18 mouse cellular contexts compared by ENCODE assay signal in genomic region chr9:107087531-107087930, GRCm38 (mm10).
DNase-seq lines count a peak whose midpoint lies in the region; ATAC-seq and TF ChIP-seq lines count a peak whose summit lies in the region.
"Had no signal": no experiment of that assay in that cellular context is flagged by ENCODE, and none has a peak within 500 bp of the region (broad histone marks: within the 10 kb centered on the region; RNA-seq: fewer than 3 reads in every experiment).

No protein-coding gene starts in this region.

- no peak overlapping the region for H3K27ac ChIP-seq in forebrain, postnatal 0 days (ENCODE audit: low read depth, low read length)
- H3K27ac ChIP-seq in forebrain, embryonic 12.5 days: no peak overlapping the region
- H3K27ac ChIP-seq: hindbrain, embryonic 12.5 days; liver, embryonic 13.5 days had no signal

- no peaks in the 10 kb centered on the region for H3K4me1 ChIP-seq in forebrain, postnatal 0 days (ENCODE audit: insufficient read depth)
- no peaks in the 10 kb centered on the region for H3K4me1 ChIP-seq in forebrain, embryonic 12.5 days
- H3K4me1 ChIP-seq: hindbrain, embryonic 12.5 days; liver, embryonic 13.5 days had no signal

- no peaks in the 10 kb centered on the region for H3K9me3 ChIP-seq in forebrain, postnatal 0 days (ENCODE audit: low read length)
- no peaks in the 10 kb centered on the region for H3K9me3 ChIP-seq in forebrain, embryonic 12.5 days
- H3K9me3 ChIP-seq: hindbrain, embryonic 12.5 days; liver, embryonic 13.5 days had no signal

- H3K27me3 ChIP-seq in forebrain, postnatal 0 days (ENCODE audit: insufficient read depth, low read length): no peaks in the 10 kb centered on the region
- no peaks in the 10 kb centered on the region for H3K27me3 ChIP-seq in forebrain, embryonic 12.5 days
- H3K27me3 ChIP-seq: hindbrain, embryonic 12.5 days; liver, embryonic 13.5 days had no signal

- no peak overlapping the region for H3K9ac ChIP-seq in forebrain, postnatal 0 days
- H3K9ac ChIP-seq in forebrain, embryonic 12.5 days: no peak overlapping the region
- H3K9ac ChIP-seq: hindbrain, embryonic 12.5 days; liver, embryonic 13.5 days had no signal

- intact Hi-C loops in heart, postnatal 25 days (cut with DNase I): no loop called here

- no peak overlapping the region for H3K4me2 ChIP-seq in forebrain, postnatal 0 days (ENCODE audit: low read depth)
- H3K4me2 ChIP-seq in forebrain, embryonic 12.5 days: no peak overlapping the region
- H3K4me2 ChIP-seq: heart, embryonic 11.5 days; hindbrain, embryonic 12.5 days; liver, embryonic 13.5 days; midbrain, embryonic 11.5 days had no signal

- no peaks in the 10 kb centered on the region for H3K36me3 ChIP-seq in forebrain, postnatal 0 days (ENCODE audit: insufficient read depth)
- no peaks in the 10 kb centered on the region for H3K36me3 ChIP-seq in forebrain, embryonic 12.5 days (replicated peaks)
- H3K36me3 ChIP-seq: hindbrain, embryonic 12.5 days; liver, embryonic 13.5 days had no signal

- peak; percentile 60; the same call in 1 of the 2 replicates for ATAC-seq in forebrain, postnatal 0 days
- ATAC-seq in forebrain, embryonic 12.5 days (ENCODE audit: low FRiP score): no peak
- no peak for ATAC-seq in megakaryocyte-erythroid progenitor cell, adult 5-6 weeks (replicated peaks; ENCODE audit: low FRiP score, low TSS enrichment, poor library complexity, severe bottlenecking)

- peak; percentile 45 for DNase-seq in forebrain, postnatal 0 days
- peak; percentile 67 to 71 for DNase-seq in cerebellum, adult 18-20 months
- DNase-seq in frontal cortex, postnatal 10 days (ENCODE audit: low spot score in 2 of 2): peak; percentile 13 to 16
- DNase-seq in right cerebral cortex, adult 2 months (ENCODE audit: low spot score in 2 of 2): peak; percentile 54 to 57
- DNase-seq in heart, postnatal 25 days (ENCODE audit: low spot score): no peak
- no peak for DNase-seq in heart, postnatal 4 days
- DNase-seq: adrenal gland, postnatal 14 days; B cell, adult 2 months; kidney, adult 8-10 months; liver, embryonic 13.5 days; lung, postnatal 10 days; thymus, postnatal 14 days had no signal

- no peak for TF ChIP-seq CTCF in forebrain, postnatal 0 days (IDR thresholded peaks at IDR 0.05; ENCODE audit: low read depth)

- H3K4me3 ChIP-seq in forebrain, postnatal 0 days (ENCODE audit: low read depth, low read length): no peak overlapping the region
- H3K4me3 ChIP-seq in forebrain, embryonic 12.5 days (replicated peaks): no peak overlapping the region
- H3K4me3 ChIP-seq: hindbrain, embryonic 12.5 days; liver, embryonic 13.5 days; myocyte had no signal

- WGBS in forebrain, postnatal 0 days: 71% methylated on average over 2 of the region's 2 CpGs
- 77% methylated on average over 2 of the region's 2 CpGs for WGBS in forebrain, embryonic 12.5 days

Comparison
In these comparisons a context has a peak if more than half of its experiments do, and no peak if none do; other contexts are left out.
1. DNase-seq: peak in forebrain, postnatal 0 days (single experiment), cerebellum, adult 18-20 months (2 of 2), frontal cortex, postnatal 10 days (2 of 2) and right cerebral cortex, adult 2 months (2 of 2); none in heart, postnatal 25 days (single experiment) and heart, postnatal 4 days (single experiment).